Mouse (Mus musculus): ENCODE results near the gene Ddx10. TPM values are rescaled to one million over a fixed set of nuclear protein-coding genes. Genes with fewer than 3 reads are reported as not detected.

The Ddx10 gene
- total RNA-seq, 2 experiments from 2014 or later, result 10.5 to 11.3 TPM

Other genes with a start within 250 kb of the Ddx10 start
- 1 to 10 TPM; 1.6 to 3.4 TPM for gene Exph5, start 53.6 kb upstream of the Ddx10 start, total RNA-seq (2021)
- gene Kdelc2, start 136.0 kb upstream of the Ddx10 start, total RNA-seq (2021), result 1 to 10 TPM; 3.6 to 4.0 TPM
- gene 4930550C14Rik, start 154.3 kb upstream of the Ddx10 start, total RNA-seq (2021), result not detected

Data from gastrocnemius, adult 18-20 months (tissue).